Mouse (Mus musculus) liver, embryonic 15.5 days (tissue): Measurements from ENCODE around the gene Nwd2. TPM values are rescaled to one million over a fixed set of nuclear protein-coding genes. Genes with fewer than 3 reads are reported as not detected.

Experiments
- ATAC-seq: fragments of 200-750 bp; cut with Nextera tagmentation; 2 replicates; pipeline ENCODE4 v1.8.0; 2017; ENCODE audit warnings: moderate number of reproducible peaks, mild to moderate bottlenecking, moderate library complexity; ENCODE audit not compliant: insufficient read depth
- H3K27ac ChIP-seq: fragments of 300-500 bp; sonication (generic); replicated peaks from 2 replicates; pipeline ENCODE4 v1.5.1; 2015; ENCODE audit warnings: mild to moderate bottlenecking, inconsistent platforms
- H3K27me3 ChIP-seq: fragments of 300-500 bp; sonication (generic); 2 replicates; pipeline ENCODE4 v1.6.1; 2015; ENCODE audit warnings: mild to moderate bottlenecking, inconsistent platforms
- H3K36me3 ChIP-seq: fragments of 300-500 bp; sonication (generic); replicated peaks from 2 replicates; pipeline ENCODE4 v1.6.1; 2015; ENCODE audit warnings: moderate library complexity, mild to moderate bottlenecking, inconsistent platforms
- H3K4me1 ChIP-seq: fragments of 300-500 bp; sonication (generic); replicated peaks from 2 replicates; pipeline ENCODE4 v1.6.1; 2015; ENCODE audit warnings: inconsistent platforms
- H3K4me2 ChIP-seq: fragments of 300-500 bp; sonication (generic); 2 replicates; pipeline ENCODE4 v1.6.1; 2015; ENCODE audit warnings: moderate library complexity, mild to moderate bottlenecking, inconsistent platforms
- H3K4me3 ChIP-seq: fragments of 300-500 bp; sonication (generic); replicated peaks from 2 replicates; pipeline ENCODE4 v1.5.1; 2015; ENCODE audit warnings: mild to moderate bottlenecking, inconsistent platforms
- H3K9ac ChIP-seq: fragments of 300-500 bp; sonication (generic); 2 replicates; pipeline ENCODE4 v1.6.1; 2015; ENCODE audit warnings: moderate library complexity, mild to moderate bottlenecking, inconsistent platforms
- H3K9me3 ChIP-seq: fragments of 300-500 bp; sonication (generic); replicated peaks from 2 replicates; pipeline ENCODE4 v1.6.1; 2016; ENCODE audit warnings: inconsistent platforms
- WGBS: fragments of 180-500 bp; shearing (Covaris S2); methylation state at CpG from one replicate; pipeline ENCODE4 v1.1.7; 2015; ENCODE audit warnings: mixed read lengths; ENCODE audit not compliant: insufficient replicate concordance; 5-methylcytosine and 5-hydroxymethylcytosine counted together
- polyA plus RNA-seq: library from polyadenylated mRNA; unstranded; fragments of >200 nt; fragmentation: Nextera tagmentation; extraction: Ambion mirVana; gene quantifications from 2 replicates; pipeline ENCODE4 v1.2.1, GENCODE M21; 2015

Gene Nwd2
- polyA plus RNA-seq, 1 experiment from 2014 or later: not detected

GRCm38 (mm10) chr5:63652705-63653104 lies 3.8 kb downstream of the Nwd2 start:
- H3K9ac ChIP-seq: no peak overlapping the region
- no peaks in the 10 kb centered on the region for H3K36me3 ChIP-seq
- H3K27ac ChIP-seq: no peak overlapping the region
- H3K27me3 ChIP-seq: peaks cover 42% of the 10 kb centered on the region
- ATAC-seq: no peak
- H3K9me3 ChIP-seq: no peaks in the 10 kb centered on the region
- H3K4me3 ChIP-seq: no peak overlapping the region
- WGBS: 51% methylated on average over 2 of the region's 2 CpGs
- no peaks in the 10 kb centered on the region; the same call in 1 of the 2 replicates for H3K4me1 ChIP-seq
- H3K4me2 ChIP-seq: no peak overlapping the region

DNA sequence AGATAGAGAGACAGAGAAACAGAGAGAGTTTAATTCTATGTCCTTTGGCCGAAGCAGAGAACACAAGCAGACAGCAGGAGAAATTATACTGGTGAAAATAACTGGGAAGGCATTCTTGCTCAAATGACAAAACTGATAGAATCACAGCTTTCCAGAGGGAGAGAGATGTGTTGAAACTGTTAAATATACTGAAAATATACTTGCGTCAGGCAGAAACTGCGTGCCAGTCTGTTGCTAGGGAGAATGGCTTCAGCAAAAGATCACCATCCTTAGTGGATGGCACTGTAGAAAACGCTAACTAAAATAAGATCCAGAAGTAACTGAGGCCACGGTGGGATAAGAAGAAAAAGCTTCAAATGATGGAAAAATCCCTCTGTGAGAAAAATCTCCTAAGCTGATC lies 18.0 kb downstream of the Nwd2 start:
- Histone ChIP-seq H3K4me3 (no peak overlapping the region), H3K4me1 (no peaks in the 10 kb centered on the region), H3K36me3 (no peaks in the 10 kb centered on the region), H3K27me3 (no peaks in the 10 kb centered on the region), H3K9me3 (no peaks in the 10 kb centered on the region), H3K27ac (no peak overlapping the region), H3K9ac (no peak overlapping the region), H3K4me2 (no peak overlapping the region)
- ATAC-seq: no peak
- WGBS: 69% methylated on average over 5 of the region's 5 CpGs

GRCm38 (mm10) chr5:63675934-63676333 lies 27.0 kb downstream of the Nwd2 start:
- WGBS: 58% methylated on average over 2 of the region's 2 CpGs
- no peak overlapping the region for H3K27ac ChIP-seq
- no peak for ATAC-seq
- H3K4me3 ChIP-seq: no peak overlapping the region
- H3K9me3 ChIP-seq: no peaks in the 10 kb centered on the region
- no peak overlapping the region for H3K9ac ChIP-seq
- no peak overlapping the region for H3K4me2 ChIP-seq
- H3K27me3 ChIP-seq: no peaks in the 10 kb centered on the region
- no peaks in the 10 kb centered on the region for H3K4me1 ChIP-seq
- no peaks in the 10 kb centered on the region for H3K36me3 ChIP-seq

- Histone ChIP-seq H3K36me3 (no peaks in the 10 kb centered on the region), H3K4me3 (no peak overlapping the region), H3K27me3 (no peaks in the 10 kb centered on the region), H3K9ac (no peak overlapping the region), H3K9me3 (no peaks in the 10 kb centered on the region), H3K4me2 (no peak overlapping the region), H3K27ac (no peak overlapping the region), H3K4me1 (no peaks in the 10 kb centered on the region)
- WGBS: 47% methylated on average over 1 of the region's 1 CpGs
- ATAC-seq: no peak
Observed at GRCm38 (mm10) chr5:63689084-63689483, 40.2 kb downstream of the Nwd2 start.

DNA sequence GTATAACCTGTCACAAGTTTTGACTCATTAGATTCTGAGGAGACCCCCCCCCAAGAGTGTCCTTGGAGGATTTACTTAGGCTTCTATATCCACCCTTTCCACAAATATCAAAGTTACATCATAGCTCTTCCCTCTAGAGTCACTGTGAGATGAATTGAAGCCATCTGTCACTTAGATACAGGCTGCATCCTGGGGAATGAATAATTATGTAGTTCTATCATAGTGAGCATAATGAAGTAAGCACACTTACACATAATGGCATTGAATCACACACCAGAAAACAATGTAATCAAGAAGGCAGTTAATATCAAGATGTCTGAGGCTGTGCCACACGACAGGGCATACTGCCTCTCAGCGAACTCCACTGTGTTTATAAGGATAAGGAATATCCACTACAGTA lies 47.9 kb downstream of the Nwd2 start:
- ATAC-seq: no peak
- H3K4me1 ChIP-seq: no peaks in the 10 kb centered on the region
- H3K27ac ChIP-seq: no peak overlapping the region
- no peak overlapping the region for H3K4me2 ChIP-seq
- H3K27me3 ChIP-seq: no peaks in the 10 kb centered on the region
- H3K9me3 ChIP-seq: no peaks in the 10 kb centered on the region
- H3K4me3 ChIP-seq: no peak overlapping the region
- H3K9ac ChIP-seq: no peak overlapping the region
- WGBS: 66% methylated on average over 2 of the region's 2 CpGs
- H3K36me3 ChIP-seq: no peaks in the 10 kb centered on the region

- no peak overlapping the region for H3K4me2 ChIP-seq
- H3K9me3 ChIP-seq: no peaks in the 10 kb centered on the region
- no peak overlapping the region for H3K4me3 ChIP-seq
- ATAC-seq: no peak
- no peak overlapping the region for H3K9ac ChIP-seq
- 49% methylated on average over 5 of the region's 5 CpGs for WGBS
- no peaks in the 10 kb centered on the region for H3K27me3 ChIP-seq
- no peaks in the 10 kb centered on the region for H3K4me1 ChIP-seq
- H3K36me3 ChIP-seq: no peaks in the 10 kb centered on the region
- no peak overlapping the region for H3K27ac ChIP-seq
Observed at GRCm38 (mm10) chr5:63697196-63697595, 48.3 kb downstream of the Nwd2 start.

GRCm38 (mm10) chr5:63728955-63729354 lies 80.1 kb downstream of the Nwd2 start:
- Histone ChIP-seq H3K4me1 (no peaks in the 10 kb centered on the region), H3K9me3 (no peaks in the 10 kb centered on the region), H3K27me3 (no peaks in the 10 kb centered on the region), H3K4me2 (no peak overlapping the region), H3K9ac (no peak overlapping the region), H3K36me3 (no peaks in the 10 kb centered on the region), H3K4me3 (no peak overlapping the region), H3K27ac (no peak overlapping the region)
- ATAC-seq: no peak
- 41% methylated on average over 3 of the region's 3 CpGs for WGBS

DNA sequence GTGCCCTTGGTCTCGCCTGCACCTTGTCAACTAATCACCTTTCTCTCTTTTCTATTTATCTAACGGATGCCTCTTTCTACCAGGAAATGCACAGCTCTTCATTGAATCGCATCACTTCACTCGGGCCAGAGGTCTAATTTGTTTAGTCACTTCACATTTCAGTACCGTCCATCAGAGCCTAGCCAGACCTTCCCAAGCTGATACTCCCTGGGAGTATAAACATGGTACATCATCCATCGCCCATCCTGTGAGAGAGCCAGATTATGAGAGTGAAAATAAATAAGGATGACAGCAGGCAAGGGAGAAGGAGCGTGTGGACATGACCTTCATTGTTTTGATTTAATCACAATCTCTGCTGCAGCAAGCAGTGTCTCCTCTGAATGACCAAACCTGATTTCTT lies 86.6 kb downstream of the Nwd2 start:
- H3K4me3 ChIP-seq: no peak overlapping the region
- H3K27me3 ChIP-seq: no peaks in the 10 kb centered on the region

GRCm38 (mm10) chr5:63743426-63743825 lies 94.5 kb downstream of the Nwd2 start:
- ATAC-seq: no peak
- no peaks in the 10 kb centered on the region for H3K9me3 ChIP-seq
- H3K27me3 ChIP-seq: no peaks in the 10 kb centered on the region
- H3K27ac ChIP-seq: no peak overlapping the region
- no peaks in the 10 kb centered on the region for H3K4me1 ChIP-seq
- H3K36me3 ChIP-seq: no peaks in the 10 kb centered on the region
- H3K4me3 ChIP-seq: no peak overlapping the region
- H3K4me2 ChIP-seq: no peak overlapping the region
- 56% methylated on average over 2 of the region's 2 CpGs for WGBS
- no peak overlapping the region for H3K9ac ChIP-seq

More for the DNA sequence above, 86.6 kb downstream of the Nwd2 start:
- H3K36me3 ChIP-seq: no peaks in the 10 kb centered on the region
- H3K9ac ChIP-seq: no peak overlapping the region
- H3K27ac ChIP-seq: no peak overlapping the region
- no peaks in the 10 kb centered on the region for H3K4me1 ChIP-seq
- WGBS: 58% methylated on average over 7 of the region's 7 CpGs
- no peak for ATAC-seq
- no peaks in the 10 kb centered on the region for H3K9me3 ChIP-seq
- H3K4me2 ChIP-seq: no peak overlapping the region

- 62% methylated on average over 2 of the region's 2 CpGs for WGBS
- no peaks in the 10 kb centered on the region for H3K9me3 ChIP-seq
- H3K4me3 ChIP-seq: no peak overlapping the region
- no peaks in the 10 kb centered on the region for H3K36me3 ChIP-seq
- H3K4me1 ChIP-seq: no peaks in the 10 kb centered on the region
- H3K27ac ChIP-seq: no peak overlapping the region
- no peak overlapping the region for H3K9ac ChIP-seq
- no peaks in the 10 kb centered on the region for H3K27me3 ChIP-seq
- no peak for ATAC-seq
- H3K4me2 ChIP-seq: no peak overlapping the region
Observed at GRCm38 (mm10) chr5:63748299-63748698, 99.4 kb downstream of the Nwd2 start.

- WGBS: 61% methylated on average over 1 of the region's 1 CpGs
- no peak overlapping the region for H3K9ac ChIP-seq
- H3K36me3 ChIP-seq: no peaks in the 10 kb centered on the region
- H3K4me1 ChIP-seq: no peaks in the 10 kb centered on the region
- no peak overlapping the region for H3K4me3 ChIP-seq
- H3K27me3 ChIP-seq: no peaks in the 10 kb centered on the region
- H3K4me2 ChIP-seq: no peak overlapping the region
- ATAC-seq: no peak
- no peaks in the 10 kb centered on the region for H3K9me3 ChIP-seq
- H3K27ac ChIP-seq: no peak overlapping the region
Observed at GRCm38 (mm10) chr5:63748759-63749158, 99.9 kb downstream of the Nwd2 start.

GRCm38 (mm10) chr5:63755092-63755761 lies 106.3 kb downstream of the Nwd2 start:
- Histone ChIP-seq H3K9me3 (no peaks in the 10 kb centered on the region), H3K4me2 (no peak overlapping the region), H3K36me3 (no peaks in the 10 kb centered on the region), H3K4me3 (no peak overlapping the region), H3K27ac (no peak overlapping the region), H3K27me3 (no peaks in the 10 kb centered on the region), H3K9ac (no peak overlapping the region), H3K4me1 (no peaks in the 10 kb centered on the region)
- WGBS: 44% methylated on average over 5 of the region's 5 CpGs
- ATAC-seq: no peak
